Mouse (Mus musculus): ENCODE results near the gene Ugt1a6b.

The Ugt1a6b gene

GRCm38 (mm10) chr1:88240072-88240471 is 137.0 kb downstream of the Ugt1a6b start:
- no peak for DNase-seq (ENCODE audit: low spot score)

- no peak for DNase-seq (ENCODE audit: low spot score)
Observed at GRCm38 (mm10) chr1:88240579-88240978, 137.5 kb downstream of the Ugt1a6b start.

- DNase-seq (ENCODE audit: low spot score), result no peak
Observed at GRCm38 (mm10) chr1:88243861-88244260, 140.8 kb downstream of the Ugt1a6b start.

- DNase-seq (ENCODE audit: low spot score), result no peak
Observed at GRCm38 (mm10) chr1:88245881-88246280, 142.8 kb downstream of the Ugt1a6b start.

GRCm38 (mm10) chr1:88246386-88246785 is 143.3 kb downstream of the Ugt1a6b start:
- DNase-seq (ENCODE audit: low spot score), result no peak

GRCm38 (mm10) chr1:88247660-88248059 is 144.6 kb downstream of the Ugt1a6b start:
- DNase-seq (ENCODE audit: low spot score), result no peak

GRCm38 (mm10) chr1:88248658-88249057 is 145.6 kb downstream of the Ugt1a6b start:
- no peak for DNase-seq (ENCODE audit: low spot score)

- DNase-seq (ENCODE audit: low spot score), result no peak
Observed at GRCm38 (mm10) chr1:88249596-88249995, 146.5 kb downstream of the Ugt1a6b start.

GRCm38 (mm10) chr1:88250023-88250422 is 147.0 kb downstream of the Ugt1a6b start:
- DNase-seq (ENCODE audit: low spot score), result no peak

- DNase-seq (ENCODE audit: low spot score), result no peak
Observed at GRCm38 (mm10) chr1:88253106-88253505, 150.1 kb downstream of the Ugt1a6b start.

- DNase-seq (ENCODE audit: low spot score), result no peak
Observed at GRCm38 (mm10) chr1:88253540-88253939, 150.5 kb downstream of the Ugt1a6b start.

GRCm38 (mm10) chr1:88254793-88255465 is 151.9 kb downstream of the Ugt1a6b start:
- DNase-seq (ENCODE audit: low spot score), result no peak

- no peak for DNase-seq (ENCODE audit: low spot score)
Observed at GRCm38 (mm10) chr1:88255466-88255857, 152.4 kb downstream of the Ugt1a6b start.

GRCm38 (mm10) chr1:88255989-88256754 is 153.1 kb downstream of the Ugt1a6b start:
- DNase-seq (ENCODE audit: low spot score), result no peak

GRCm38 (mm10) chr1:88256886-88257663 is 154.0 kb downstream of the Ugt1a6b start:
- DNase-seq (ENCODE audit: low spot score), result peak; percentile 61

- DNase-seq (ENCODE audit: low spot score), result no peak
Observed at GRCm38 (mm10) chr1:88257681-88258080, 154.6 kb downstream of the Ugt1a6b start.

- no peak for DNase-seq (ENCODE audit: low spot score)
Observed at GRCm38 (mm10) chr1:88258361-88258760, 155.3 kb downstream of the Ugt1a6b start.

GRCm38 (mm10) chr1:88258881-88259642 is 156.0 kb downstream of the Ugt1a6b start:
- DNase-seq (ENCODE audit: low spot score), result peak; percentile 95

GRCm38 (mm10) chr1:88259643-88260024 is 156.6 kb downstream of the Ugt1a6b start:
- no peak for DNase-seq (ENCODE audit: low spot score)

GRCm38 (mm10) chr1:88260114-88260513 is 157.1 kb downstream of the Ugt1a6b start:
- DNase-seq (ENCODE audit: low spot score), result peak; percentile 76

GRCm38 (mm10) chr1:88260604-88261377 is 157.7 kb downstream of the Ugt1a6b start:
- no peak for DNase-seq (ENCODE audit: low spot score)

Measured in ovary, adult 18-20 months (tissue).